Mouse (Mus musculus): ENCODE data around the gene Asl. TPM values are rescaled to one million over a fixed set of nuclear protein-coding genes. Genes with fewer than 3 reads are reported as not detected.

The Asl gene
- total RNA-seq, 2 experiments from 2014 or later: 4.8 to 6.3 TPM

DNA sequence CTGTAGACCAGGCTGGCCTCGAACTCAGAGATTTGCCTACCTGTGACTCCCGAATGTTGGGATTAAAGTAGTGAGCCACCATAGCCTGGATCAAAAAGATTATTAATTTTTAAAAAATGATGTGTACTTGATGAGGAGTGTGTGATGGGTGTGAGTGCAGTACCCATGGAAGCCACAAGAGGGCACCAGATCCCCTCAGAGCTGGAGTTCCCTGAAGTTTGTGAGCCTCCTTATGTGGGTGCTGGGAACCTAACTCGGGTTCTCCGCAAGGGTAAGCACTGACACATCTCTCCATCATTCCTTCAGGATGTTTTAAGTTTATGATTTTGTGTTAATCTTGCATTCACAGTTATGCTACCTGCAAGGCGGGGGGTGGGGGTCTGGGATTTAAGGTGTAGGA is 18.1 kb downstream of the Asl start:
- intact Hi-C loops (cut with DNase I): no loop called here
- DNase-seq (ENCODE audit: low spot score): no peak

DNA sequence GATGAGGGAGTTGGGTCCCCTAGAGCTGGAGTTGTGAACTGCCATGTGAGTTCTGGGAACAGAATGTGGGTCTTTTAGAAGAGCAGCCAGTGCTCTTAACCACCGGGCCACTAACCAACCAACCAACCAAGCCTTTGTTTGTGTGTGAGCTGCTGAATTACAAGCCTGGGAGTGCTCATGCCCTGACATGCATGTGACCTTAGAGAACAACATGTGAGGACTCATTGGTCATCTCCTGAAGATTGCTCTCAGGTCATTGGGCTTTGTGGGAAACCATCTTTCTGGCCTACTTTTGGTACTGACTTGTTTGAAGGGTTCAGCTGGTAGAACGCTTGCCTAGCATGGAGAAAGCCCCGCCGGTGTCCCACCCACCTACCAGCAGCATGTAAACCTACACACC is 19.3 kb downstream of the Asl start:
- DNase-seq (ENCODE audit: low spot score): no peak
- intact Hi-C loops (cut with DNase I): no loop called here

DNA sequence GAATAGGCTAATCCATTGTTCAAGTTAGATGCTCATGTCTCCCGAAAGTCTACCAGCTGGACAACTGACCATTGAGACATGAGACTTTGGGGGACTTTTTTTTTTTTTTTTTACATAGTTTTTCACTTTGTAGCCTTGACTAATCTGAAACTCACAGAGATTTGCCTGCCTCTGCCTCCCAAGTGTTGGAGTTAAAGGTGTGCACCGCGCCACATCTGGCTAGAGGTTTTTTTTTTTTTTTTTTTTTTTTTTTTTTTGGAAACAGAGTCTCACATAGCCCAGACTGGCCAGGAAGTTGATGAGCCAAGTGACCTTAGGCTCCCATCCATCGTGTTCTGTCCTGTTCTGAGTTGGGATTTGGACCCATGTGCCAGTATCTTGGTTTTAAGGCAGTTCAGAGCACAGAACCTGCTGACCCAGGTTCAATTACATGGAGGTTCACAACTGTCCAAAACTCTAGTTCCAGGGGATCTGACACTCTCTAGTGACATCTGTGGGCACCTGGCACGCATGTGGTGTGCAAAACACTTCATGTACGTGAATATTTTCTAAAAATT is 20.9 kb downstream of the Asl start:
- no peak for DNase-seq (ENCODE audit: low spot score)
- intact Hi-C loops (cut with DNase I): no loop called here

DNA sequence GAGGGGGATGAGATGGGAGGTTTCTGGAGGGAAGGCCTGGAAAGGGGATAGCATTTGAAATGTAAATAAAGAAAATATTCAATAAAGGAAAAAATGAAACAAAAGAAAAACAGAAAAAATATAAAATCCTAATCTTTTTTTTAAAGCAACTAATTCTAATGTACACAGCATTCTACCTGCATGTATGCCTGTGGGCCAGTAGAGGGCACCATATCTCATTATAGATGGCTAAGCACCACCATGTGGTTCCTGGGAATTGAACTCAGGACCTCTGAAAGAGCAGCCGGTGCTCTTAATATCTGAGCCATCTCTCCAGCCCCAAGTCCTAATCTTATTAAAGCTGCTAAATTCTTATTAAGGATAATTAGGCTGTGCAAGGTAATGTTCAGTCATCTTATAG is 21.7 kb downstream of the Asl start:
- DNase-seq (ENCODE audit: low spot score): no peak
- intact Hi-C loops (cut with DNase I): no loop called here

DNA sequence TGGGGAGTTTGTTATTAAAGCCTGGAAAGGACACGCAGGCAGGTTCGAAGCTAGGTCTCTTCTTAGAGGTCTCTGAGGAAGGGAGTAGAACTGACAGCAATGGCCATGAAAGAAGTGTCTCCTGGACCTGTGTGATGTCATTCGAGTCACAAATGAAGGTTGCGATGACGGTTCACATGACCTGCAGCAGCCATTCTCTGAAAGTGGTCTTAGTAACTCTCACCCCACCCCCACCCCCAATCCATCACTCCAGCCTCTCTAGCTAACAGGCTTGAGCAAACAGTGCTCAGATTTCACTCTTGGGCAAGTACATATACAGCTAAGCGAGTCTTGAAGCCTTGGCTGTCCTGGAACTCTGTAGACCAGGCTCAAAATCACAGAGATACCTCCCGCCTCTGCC is 25.8 kb downstream of the Asl start:
- intact Hi-C loops (cut with DNase I): loop anchor here (5.0 kb wide), 1 partner anchor 219 kb away; no protein-coding TSS in a partner anchor
- DNase-seq (ENCODE audit: low spot score): no peak

DNA sequence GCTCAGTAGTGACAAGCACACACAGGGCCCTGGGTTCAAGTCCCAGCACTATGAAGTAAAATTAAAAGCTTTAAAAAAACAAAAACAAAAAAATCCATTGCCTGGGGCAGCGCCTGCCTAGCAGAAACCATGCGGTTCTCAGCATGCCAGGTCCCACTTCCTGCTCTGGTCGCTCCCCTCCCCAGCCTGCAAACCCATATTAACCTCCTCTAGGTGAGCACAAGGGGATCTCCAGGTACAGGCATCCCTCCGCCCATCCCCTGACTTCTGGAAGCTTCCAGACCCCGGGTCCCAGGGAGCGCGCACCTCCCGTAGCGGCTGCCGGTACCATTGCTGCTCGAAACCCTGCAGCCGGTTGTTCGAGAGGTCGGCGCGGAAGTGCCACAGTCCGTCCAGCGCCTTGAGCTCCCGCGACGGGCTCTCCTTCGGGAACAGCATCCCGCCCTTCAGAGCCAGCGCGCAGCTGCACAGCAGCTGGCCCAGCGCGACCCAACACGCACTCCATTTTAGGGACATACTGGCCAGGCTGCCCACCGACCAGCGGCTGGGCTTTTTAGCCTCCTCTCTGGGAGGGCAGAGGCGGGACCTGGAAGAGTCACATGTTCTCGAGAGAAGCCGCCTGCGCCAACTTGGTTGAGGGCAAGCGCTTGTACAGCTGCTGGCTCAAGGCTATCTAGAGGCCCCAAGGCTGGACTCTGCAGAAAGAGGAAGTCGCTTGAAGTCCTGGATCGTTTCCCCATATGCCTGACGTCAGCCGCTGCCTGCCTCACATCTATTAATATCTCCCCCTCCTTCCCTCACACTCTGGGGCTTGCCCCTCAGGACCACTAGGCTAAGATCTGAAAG is 26.5 kb downstream of the Asl start, which contains the start of gene Gusb:
Gene Gusb (minus strand): TSS at position 749 of the 846 bp plus-strand sequence.
- intact Hi-C loops (cut with DNase I): loop anchor here (5.0 kb wide), 1 partner anchor 220 kb away; no protein-coding TSS in a partner anchor

DNA sequence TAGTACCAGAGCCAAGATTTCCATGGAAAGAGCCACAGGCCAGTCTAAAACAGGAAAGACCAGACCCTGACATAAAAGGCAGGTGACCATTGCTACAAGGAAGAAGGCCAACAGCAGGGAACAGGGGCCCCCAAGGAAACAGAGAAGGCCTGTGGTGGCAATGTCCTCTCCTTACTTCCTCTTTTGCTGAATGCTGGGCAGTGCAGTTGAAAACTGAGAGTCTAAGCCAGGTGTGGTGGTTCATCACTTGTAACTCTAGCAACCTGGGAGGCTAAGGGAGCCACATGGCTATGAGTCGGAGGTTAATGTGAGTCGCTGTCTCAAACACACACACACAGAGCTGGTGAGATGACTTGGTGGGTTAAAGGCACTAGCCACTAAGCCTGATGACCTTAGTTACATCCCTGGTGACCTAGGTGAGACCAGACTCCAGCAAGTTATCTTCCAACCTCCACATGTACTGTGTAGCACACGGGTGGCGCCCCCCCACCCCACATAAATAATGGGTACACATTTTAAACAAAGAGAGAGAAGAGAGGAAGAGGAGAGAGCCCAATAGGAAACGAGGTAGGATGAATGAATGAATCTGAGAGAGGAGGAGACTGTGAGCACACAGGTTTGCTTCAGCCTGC is 27.6 kb downstream of the Asl start:
- DNase-seq (ENCODE audit: low spot score): no peak
- intact Hi-C loops (cut with DNase I): loop anchor here (5.0 kb wide), 1 partner anchor 221 kb away; no protein-coding TSS in a partner anchor

More for the DNA sequence above, 26.5 kb downstream of the Asl start, which contains the start of gene Gusb:
- DNase-seq (ENCODE audit: low spot score): peak; percentile 84

DNA sequence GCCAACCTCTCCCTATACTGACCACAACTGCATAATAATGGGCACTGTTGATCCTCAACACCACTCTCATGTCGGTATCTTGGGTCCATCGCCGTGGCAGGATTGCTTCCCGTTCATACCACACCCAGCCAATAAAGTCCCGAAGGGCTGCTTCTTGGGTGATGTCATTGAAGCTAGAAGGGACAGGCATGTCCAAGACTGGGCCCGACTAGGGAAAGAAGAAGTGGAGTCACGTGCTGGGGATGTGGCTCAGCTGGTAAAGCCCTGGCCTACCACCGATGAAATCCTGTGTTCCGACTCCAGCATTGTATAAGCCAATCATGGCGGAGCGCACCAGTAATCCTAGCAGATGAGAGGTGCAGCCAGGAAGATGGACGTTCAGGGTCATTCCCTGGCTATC is 28.3 kb downstream of the Asl start:
- DNase-seq (ENCODE audit: low spot score): peak; percentile 26
- intact Hi-C loops (cut with DNase I): loop anchor here (5.0 kb wide), 1 partner anchor 222 kb away; no protein-coding TSS in a partner anchor

DNA sequence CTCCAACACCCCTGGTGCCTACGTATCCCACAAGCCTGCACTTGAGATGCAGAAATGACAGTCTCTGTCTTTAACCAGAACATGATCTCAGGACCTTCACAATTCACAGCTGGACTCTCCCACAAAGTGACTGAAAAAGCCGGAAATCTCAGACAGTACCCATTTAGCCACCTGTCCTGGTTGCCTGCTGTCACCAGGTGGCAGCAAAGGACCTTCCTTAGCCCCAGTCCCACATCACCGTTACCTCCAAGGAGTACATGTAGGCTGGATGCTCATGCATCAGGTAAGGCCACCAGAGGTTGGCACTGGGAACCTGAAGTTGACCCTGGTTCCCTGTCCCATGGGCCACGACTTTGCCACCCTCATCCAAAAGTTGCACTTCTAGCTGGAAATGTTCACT is 29.9 kb downstream of the Asl start:
- intact Hi-C loops (cut with DNase I): no loop called here
- no peak for DNase-seq (ENCODE audit: low spot score)

DNA sequence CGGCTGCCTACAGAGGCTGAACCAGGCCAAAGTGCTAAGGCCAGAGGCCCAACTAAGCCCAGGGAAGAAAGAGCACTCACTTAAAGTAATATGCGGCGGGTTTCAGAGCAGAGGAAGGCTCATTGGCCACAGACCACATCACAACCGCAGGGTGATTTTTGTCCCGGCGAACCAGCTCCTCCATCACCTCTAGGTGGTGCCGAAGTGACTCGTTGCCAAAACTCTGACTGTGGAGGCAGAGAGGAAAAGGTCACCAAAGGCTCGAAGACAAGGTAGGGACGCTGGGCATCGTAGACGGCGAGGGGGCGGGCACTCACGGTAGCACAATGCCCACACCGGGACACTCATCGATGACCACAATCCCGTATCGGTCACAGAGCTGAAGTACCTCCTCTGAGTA is 31.3 kb downstream of the Asl start:
- DNase-seq (ENCODE audit: low spot score): no peak
- intact Hi-C loops (cut with DNase I): no loop called here

DNA sequence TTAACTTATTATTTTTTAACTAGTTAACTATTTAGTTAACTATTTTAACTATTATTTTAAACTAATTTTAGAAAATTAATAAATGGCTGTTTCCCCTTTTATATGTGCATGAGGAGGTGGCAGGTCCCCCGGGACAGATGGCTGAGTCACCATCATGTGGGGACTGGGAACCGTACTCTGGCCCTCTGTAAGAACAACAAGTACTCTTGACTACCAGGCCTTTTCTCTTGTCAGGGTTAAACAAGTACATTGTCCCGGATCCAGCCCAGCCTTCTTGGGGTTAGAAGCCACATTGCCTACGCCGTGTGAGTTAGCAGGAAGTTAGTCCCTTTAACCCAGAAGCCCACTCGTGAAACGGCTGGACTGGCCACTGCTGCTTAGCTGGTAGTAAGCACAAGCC is 34.1 kb downstream of the Asl start:
- intact Hi-C loops (cut with DNase I): no loop called here
- DNase-seq (ENCODE audit: low spot score): no peak

DNA sequence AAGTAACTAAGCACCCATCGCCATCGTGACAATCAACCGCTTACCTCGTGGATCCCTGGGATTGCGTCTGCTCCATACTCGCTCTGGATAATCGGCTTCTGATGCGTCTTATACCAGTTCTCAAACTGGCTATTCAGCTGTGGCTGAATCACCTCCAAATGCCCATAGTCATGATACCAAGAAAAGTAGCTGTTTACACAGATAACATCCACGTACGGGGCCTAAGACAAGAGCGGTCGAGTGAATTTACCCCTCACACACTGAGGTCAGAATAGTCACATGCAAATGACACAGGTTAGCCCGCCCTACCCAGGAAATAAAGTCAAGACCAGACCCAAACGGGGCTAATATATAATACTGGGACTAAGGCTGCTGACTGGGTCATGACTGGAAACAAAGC is 35.7 kb downstream of the Asl start:
- no peak for DNase-seq (ENCODE audit: low spot score)
- intact Hi-C loops (cut with DNase I): no loop called here

DNA sequence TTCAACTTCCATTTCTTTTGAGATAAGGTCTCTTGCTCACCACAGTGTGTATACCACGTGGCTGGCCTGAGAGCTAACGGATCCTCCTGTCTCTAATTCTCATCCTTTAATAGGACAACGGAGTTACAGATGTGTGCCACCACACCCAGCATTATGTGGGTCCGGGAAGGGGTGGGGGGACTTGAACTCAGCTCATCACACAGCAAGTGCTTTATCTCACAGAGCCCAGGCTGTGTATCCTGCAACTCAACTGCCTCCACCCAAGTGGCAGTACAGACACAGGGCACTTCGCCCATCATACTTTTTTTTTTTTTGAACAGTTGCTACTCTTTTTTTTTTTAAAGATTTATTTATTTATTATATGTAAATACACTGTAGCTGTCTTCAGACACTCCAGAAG is 37.1 kb downstream of the Asl start:
- no peak for DNase-seq (ENCODE audit: low spot score)
- intact Hi-C loops (cut with DNase I): no loop called here

DNA sequence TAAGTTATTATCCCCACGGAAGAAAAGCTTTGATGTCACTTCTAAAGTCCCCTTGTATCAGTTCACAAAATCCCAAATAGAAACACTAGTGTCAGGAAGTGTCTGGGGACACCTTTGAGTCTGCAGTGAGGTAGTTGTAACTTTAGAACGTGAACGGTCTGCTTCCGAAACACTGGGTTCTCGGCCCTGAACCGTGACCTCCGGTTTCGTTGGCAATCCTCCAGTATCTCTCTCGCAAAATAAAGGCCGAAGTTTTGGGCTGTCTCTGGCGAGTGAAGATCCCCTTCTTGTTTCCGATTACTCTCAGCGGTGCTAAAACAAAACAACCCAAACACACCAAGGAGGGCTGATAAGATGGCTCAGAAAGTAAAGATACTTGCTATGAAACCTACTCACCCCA is 39.7 kb downstream of the Asl start:
- intact Hi-C loops (cut with DNase I): no loop called here
- no peak for DNase-seq (ENCODE audit: low spot score)

DNA sequence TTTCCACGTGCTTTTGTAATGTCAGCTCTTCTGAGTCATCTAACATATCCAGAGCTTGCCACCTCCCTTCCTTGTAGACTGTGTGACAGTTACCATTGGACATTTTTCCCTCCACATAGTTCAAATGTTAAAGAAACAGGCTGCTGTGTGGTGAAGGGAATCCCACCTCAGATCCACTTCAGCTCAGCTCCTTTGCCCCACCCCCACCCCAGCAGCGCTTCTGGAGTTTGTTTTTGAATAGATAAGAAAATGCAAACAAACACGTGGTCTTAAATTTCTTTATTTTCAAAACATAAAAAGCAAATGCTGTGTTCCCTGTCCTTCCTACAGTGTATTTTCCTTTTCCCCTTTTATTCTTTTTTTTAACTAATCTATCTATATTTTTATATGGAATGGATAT is 48.8 kb downstream of the Asl start:
- DNase-seq (ENCODE audit: low spot score): no peak

DNA sequence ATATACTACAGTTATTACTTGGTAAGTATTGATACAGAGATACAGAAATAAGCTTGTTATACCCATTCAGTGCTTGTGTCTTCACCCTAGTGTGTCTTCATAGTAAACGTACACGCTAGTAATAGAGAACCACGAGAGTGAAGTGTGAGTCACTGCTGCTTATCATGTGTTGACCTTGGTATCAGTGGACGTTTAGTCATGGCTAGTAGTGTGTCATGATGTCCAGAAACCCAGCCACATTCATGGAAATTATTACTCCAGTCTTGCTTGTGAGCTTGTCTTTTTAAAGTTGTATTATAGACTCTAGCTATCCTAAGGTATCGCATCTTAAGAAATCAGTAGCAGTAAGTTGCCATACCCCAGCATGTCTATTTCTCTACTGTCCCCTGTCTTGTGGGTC is 50.4 kb downstream of the Asl start:
- intact Hi-C loops (cut with DNase I): no loop called here
- DNase-seq (ENCODE audit: low spot score): no peak

More for the DNA sequence above, 48.8 kb downstream of the Asl start:
- intact Hi-C loops (cut with DNase I): no loop called here

DNA sequence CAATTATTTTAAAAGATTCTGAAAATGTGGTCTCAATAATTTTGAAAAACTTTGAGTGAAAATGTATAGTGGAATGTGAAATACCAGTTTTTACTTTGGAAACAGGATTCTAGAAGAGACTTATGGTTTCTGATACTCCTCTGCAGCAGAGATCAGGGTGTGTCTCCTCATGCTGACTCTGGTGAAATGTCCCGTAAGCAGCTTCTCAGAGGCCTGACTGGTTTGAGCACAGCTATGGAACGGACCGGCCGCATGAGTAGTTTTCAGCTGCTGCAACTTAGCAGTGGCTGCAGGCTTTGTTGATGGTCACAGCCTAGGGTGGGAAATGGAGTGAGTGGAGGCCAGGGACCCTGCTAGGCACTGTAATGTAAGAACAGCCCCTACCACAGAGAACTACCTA is 51.3 kb downstream of the Asl start:
- DNase-seq (ENCODE audit: low spot score): no peak
- intact Hi-C loops (cut with DNase I): no loop called here

DNA sequence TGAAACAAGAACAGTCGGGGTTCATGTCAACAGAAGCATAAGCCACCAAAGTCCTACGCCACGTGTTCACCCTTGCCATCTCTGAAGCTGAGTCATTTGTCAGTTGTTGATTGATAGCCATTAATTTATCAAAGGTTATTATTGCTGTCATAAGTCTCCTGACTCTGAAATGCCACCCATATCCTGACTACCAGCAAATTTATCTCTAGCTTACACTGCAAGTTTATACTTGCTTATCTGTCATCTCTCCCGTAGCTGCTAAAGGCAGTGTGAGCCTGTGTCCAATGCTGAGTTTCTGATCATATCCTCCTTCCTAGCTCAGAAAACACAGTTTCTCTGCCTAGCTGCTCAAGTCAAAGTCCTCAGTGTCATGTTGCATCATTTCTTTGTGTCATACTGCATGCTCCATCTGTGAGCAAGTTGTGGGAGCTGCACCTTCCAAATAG is 54.2 kb downstream of the Asl start:
- DNase-seq (ENCODE audit: low spot score): no peak
- intact Hi-C loops (cut with DNase I): no loop called here

DNA sequence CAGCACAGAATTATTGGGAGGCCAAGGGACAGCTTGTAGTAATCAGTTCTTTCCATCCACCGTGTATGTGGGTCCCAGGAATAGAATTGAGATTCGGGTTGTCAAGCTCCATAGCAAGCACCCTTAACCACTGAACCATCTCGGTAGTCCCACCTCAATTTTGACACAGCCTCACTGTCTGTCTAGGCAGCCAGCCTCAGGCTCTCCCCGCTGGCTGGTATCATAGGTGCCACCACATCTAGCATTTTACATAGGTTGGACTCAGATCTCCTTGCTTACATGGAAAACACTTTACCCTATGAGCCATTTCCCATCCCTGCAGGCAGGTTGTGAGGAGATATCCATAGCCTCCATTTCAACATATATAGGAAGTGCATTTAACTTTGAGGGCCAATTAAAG is 54.7 kb downstream of the Asl start:
- intact Hi-C loops (cut with DNase I): no loop called here
- no peak for DNase-seq (ENCODE audit: low spot score)

DNA sequence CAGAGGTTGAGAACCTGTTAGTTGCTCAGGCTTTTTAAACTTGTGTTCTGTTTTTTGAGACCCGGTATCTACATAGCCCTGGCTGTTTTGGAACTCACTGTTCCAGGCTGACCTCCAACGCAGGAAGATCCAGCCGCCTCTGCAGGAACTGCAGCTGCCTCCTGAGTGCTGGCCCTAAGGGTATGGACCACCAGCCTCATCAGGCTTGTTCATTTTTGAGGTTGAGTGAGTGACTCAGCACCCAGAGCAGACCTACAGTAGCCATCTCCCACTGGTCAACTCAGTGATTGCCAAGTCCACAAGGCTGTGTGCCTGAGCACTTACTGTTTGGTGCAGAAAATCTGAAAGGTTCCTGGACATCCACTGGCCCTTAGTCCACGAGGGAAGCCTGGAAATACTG is 57.6 kb downstream of the Asl start:
- intact Hi-C loops (cut with DNase I): no loop called here
- DNase-seq (ENCODE audit: low spot score): no peak

DNA sequence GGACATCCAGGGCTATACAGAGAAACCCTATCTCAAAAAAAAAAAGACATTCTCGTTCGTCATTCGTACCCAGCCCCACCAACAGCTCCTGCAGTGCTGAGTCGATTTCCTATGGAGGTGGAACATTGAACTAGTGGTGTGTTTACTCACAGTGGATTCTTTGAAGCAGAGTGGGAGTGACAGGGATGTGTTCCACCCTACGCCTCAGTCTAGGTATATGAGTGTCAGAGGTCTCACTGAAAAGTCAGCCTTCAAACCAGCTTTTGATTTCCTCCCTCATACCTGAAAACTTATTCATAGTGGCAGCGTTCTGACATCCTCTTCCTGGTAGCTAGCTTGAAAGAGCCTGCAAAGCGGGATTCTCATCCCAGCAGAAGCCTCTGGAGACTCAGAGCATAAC is 60.6 kb downstream of the Asl start:
- DNase-seq (ENCODE audit: low spot score): no peak
- intact Hi-C loops (cut with DNase I): no loop called here
